In the genomic region with DNA sequence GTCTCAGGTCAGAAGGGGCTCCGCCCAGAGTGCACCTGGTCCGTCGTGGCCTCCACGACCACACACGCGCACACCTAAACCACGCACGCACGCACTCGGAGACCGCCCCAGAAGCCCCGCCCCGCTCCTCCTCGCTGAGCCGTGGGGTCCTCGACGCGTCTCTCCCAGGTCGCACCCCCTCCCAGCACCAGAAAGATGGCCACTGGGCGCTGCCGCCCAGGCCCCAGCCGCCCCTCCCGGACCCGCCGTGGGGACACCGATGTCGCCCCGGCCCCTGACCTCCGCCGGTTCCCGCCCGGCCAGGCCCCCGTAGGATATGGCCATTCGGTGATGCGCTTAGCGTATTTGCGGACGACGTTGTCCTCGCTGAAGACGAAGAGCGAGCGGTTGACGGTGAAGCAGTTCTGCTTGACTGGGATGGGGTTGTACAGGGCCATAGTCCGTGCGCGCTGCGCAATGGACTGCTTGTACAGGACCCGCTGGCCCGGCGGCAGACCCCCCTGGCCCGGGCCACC, we compare ENCODE assay signal across 8 mouse cellular contexts. TPM values are rescaled to one million over a fixed set of nuclear protein-coding genes. Genes with fewer than 3 reads are reported as not detected.
DNase-seq lines count a peak whose midpoint lies in the region; ATAC-seq and TF ChIP-seq lines count a peak whose summit lies in the region.

No protein-coding gene starts in this region.

- under 1% methylated on average over 52 of the region's 52 CpGs for WGBS in kidney, embryonic 15.5 days
- WGBS in forebrain, embryonic 15.5 days: under 1% methylated on average over 52 of the region's 52 CpGs
- 0% methylated on average over 40 of the region's 52 CpGs for WGBS in midbrain, postnatal 0 days
- 1% methylated on average over 52 of the region's 52 CpGs for WGBS in kidney, adult 2 months

- peaks cover 45% of the 10 kb centered on the region for H3K27me3 ChIP-seq in kidney, embryonic 15.5 days
- no peaks in the 10 kb centered on the region for H3K27me3 ChIP-seq in forebrain, embryonic 15.5 days
- H3K27me3 ChIP-seq in midbrain, postnatal 0 days (ENCODE audit: insufficient read depth, low read length): no peaks in the 10 kb centered on the region; the same call in 1 of the 2 replicates
- H3K27me3 ChIP-seq in kidney, adult 2 months (replicated peaks; ENCODE audit: control insufficient read depth, insufficient read depth, low read length): peaks cover 5% of the 10 kb centered on the region

- H3K36me3 ChIP-seq in kidney, embryonic 15.5 days: no peaks in the 10 kb centered on the region
- peaks cover 6% of the 10 kb centered on the region; the same call in 1 of the 2 replicates for H3K36me3 ChIP-seq in forebrain, embryonic 15.5 days
- peaks cover 10% of the 10 kb centered on the region; the same call in 1 of the 2 replicates for H3K36me3 ChIP-seq in midbrain, postnatal 0 days (ENCODE audit: insufficient read depth, low read length)
- no peaks in the 10 kb centered on the region for H3K36me3 ChIP-seq in kidney, adult 2 months (ENCODE audit: control insufficient read depth, insufficient read depth, low read length)

- H3K4me3 ChIP-seq in kidney, embryonic 15.5 days (replicated peaks): peak overlapping the region; percentile 59
- H3K4me3 ChIP-seq in forebrain, embryonic 15.5 days: peak overlapping the region; percentile 94
- peak overlapping the region; percentile 87 for H3K4me3 ChIP-seq in midbrain, postnatal 0 days (ENCODE audit: low read depth, low read length)
- no peak overlapping the region for H3K4me3 ChIP-seq in kidney, adult 2 months (ENCODE audit: insufficient read depth, low read depth, low read length)

- no peak for TF ChIP-seq POLR2A in kidney, adult 2 months (IDR thresholded peaks at IDR 0.05; ENCODE audit: low read depth, low read length)

- H3K4me1 ChIP-seq in kidney, embryonic 15.5 days: peaks cover 19% of the 10 kb centered on the region
- H3K4me1 ChIP-seq in forebrain, embryonic 15.5 days: peaks cover 20% of the 10 kb centered on the region
- peaks cover 7% of the 10 kb centered on the region; the same call in 1 of the 2 replicates for H3K4me1 ChIP-seq in midbrain, postnatal 0 days (ENCODE audit: insufficient read depth, low read length)
- H3K4me1 ChIP-seq in kidney, adult 2 months (ENCODE audit: control insufficient read depth, insufficient read depth, low read length): no peaks in the 10 kb centered on the region

- DNase-seq in kidney, adult 9 months: no peak
- DNase-seq in cerebellum, adult 11 months: peak; percentile 63
- DNase-seq in layer of hippocampus, postnatal 36 days: peak; percentile 38 to 59
- peak; percentile 62 for DNase-seq in midbrain, postnatal 0 days (ENCODE audit: low spot score)
- no peak for DNase-seq in urinary bladder, adult 18-20 months (ENCODE audit: low spot score in 2 of 2)
- DNase-seq in kidney, adult 2 months: no peak

- TF ChIP-seq CTCF in midbrain, postnatal 0 days (IDR thresholded peaks at IDR 0.05): no peak
- no peak for TF ChIP-seq CTCF in kidney, adult 2 months (conservative IDR thresholded peaks at IDR 0.05; ENCODE audit: insufficient read depth, insufficient read length, low read depth, low read length)

- peak overlapping the region; percentile 29; the same call in 1 of the 2 replicates for H3K9ac ChIP-seq in kidney, embryonic 15.5 days
- peak overlapping the region; percentile 81 for H3K9ac ChIP-seq in forebrain, embryonic 15.5 days (replicated peaks)
- H3K9ac ChIP-seq in midbrain, postnatal 0 days (replicated peaks; ENCODE audit: low read length, poor library complexity, severe bottlenecking): peak overlapping the region; percentile 96

- H3K27ac ChIP-seq in kidney, embryonic 15.5 days: no peak overlapping the region
- H3K27ac ChIP-seq in forebrain, embryonic 15.5 days (replicated peaks): peak overlapping the region; percentile 73
- peak overlapping the region; percentile 87 for H3K27ac ChIP-seq in midbrain, postnatal 0 days (ENCODE audit: low read depth, low read length)
- no peak overlapping the region for H3K27ac ChIP-seq in kidney, adult 2 months (ENCODE audit: insufficient read depth, low read depth, low read length)

- H3K4me2 ChIP-seq in kidney, embryonic 15.5 days: peak overlapping the region; percentile 100
- peak overlapping the region; percentile 96 for H3K4me2 ChIP-seq in forebrain, embryonic 15.5 days (replicated peaks)
- H3K4me2 ChIP-seq in midbrain, postnatal 0 days (ENCODE audit: low read depth, low read length, poor library complexity, severe bottlenecking): peak overlapping the region; percentile 86

- no peaks in the 10 kb centered on the region for H3K9me3 ChIP-seq in kidney, embryonic 15.5 days (replicated peaks)
- no peaks in the 10 kb centered on the region for H3K9me3 ChIP-seq in forebrain, embryonic 15.5 days
- H3K9me3 ChIP-seq in midbrain, postnatal 0 days (ENCODE audit: low read length): no peaks in the 10 kb centered on the region

- peak; percentile 69 for ATAC-seq in kidney, embryonic 15.5 days (replicated peaks; ENCODE audit: low FRiP score)
- ATAC-seq in forebrain, embryonic 15.5 days (replicated peaks): peak; percentile 64
- ATAC-seq in midbrain, postnatal 0 days (ENCODE audit: low FRiP score): peak; percentile 81

RNA-seq across cellular contexts. Expression of gene Cacna1b, which starts 0.4 kb away (rescaled TPM):
- 1.1 TPM in 2 replicates for polyA plus RNA-seq in kidney, embryonic 15.5 days (2015; fragmentation: Nextera tagmentation; extraction: Ambion mirVana)
- polyA plus RNA-seq in forebrain, embryonic 15.5 days (2015; fragmentation: Nextera tagmentation; extraction: Ambion mirVana): 8.4 and 10.6 TPM in 2 replicates
- 10 to 100 TPM; 71.3 to 77.8 TPM for total RNA-seq in layer of hippocampus, postnatal 36 days (2021)
- 97.6 and 108 TPM in 2 replicates for total RNA-seq in midbrain, postnatal 0 days (2014; rRNA removed)
- 9.2 and 13.3 TPM in 2 replicates for polyA plus RNA-seq in midbrain, postnatal 0 days (2015; fragmentation: Nextera tagmentation; extraction: Ambion mirVana)
- polyA plus RNA-seq in kidney, adult 2 months (2012; rRNA removed): 0.03 and 1.2 TPM in 2 replicates

Comparison
In these comparisons a context has a peak if more than half of its experiments do, and no peak if none do; other contexts are left out.
1. H3K27ac ChIP-seq: peak in forebrain, embryonic 15.5 days (single experiment) and midbrain, postnatal 0 days (single experiment); none in kidney, embryonic 15.5 days (single experiment) and kidney, adult 2 months (single experiment).
2. H3K9ac ChIP-seq: peak in every context shown above with its lines; median percentile 96 in midbrain, postnatal 0 days; 81 in forebrain, embryonic 15.5 days; 29 in kidney, embryonic 15.5 days.
3. DNase-seq: peak in cerebellum, adult 11 months (single experiment), layer of hippocampus, postnatal 36 days (2 of 2) and midbrain, postnatal 0 days (single experiment); none in kidney, adult 9 months (single experiment), urinary bladder, adult 18-20 months (0 of 2) and kidney, adult 2 months (single experiment).
4. Peak in every context shown above with its lines, with median percentiles within 50 percentile points of each other: ATAC-seq and H3K4me2 ChIP-seq.